Mouse (Mus musculus) right cerebral cortex, postnatal 14 days (tissue): ENCODE measurements around the gene Il18r1.

Experiments
- DNase-seq: peaks from one replicate; pipeline ENCODE4 v3.0.0; 2022

The Il18r1 gene

DNA sequence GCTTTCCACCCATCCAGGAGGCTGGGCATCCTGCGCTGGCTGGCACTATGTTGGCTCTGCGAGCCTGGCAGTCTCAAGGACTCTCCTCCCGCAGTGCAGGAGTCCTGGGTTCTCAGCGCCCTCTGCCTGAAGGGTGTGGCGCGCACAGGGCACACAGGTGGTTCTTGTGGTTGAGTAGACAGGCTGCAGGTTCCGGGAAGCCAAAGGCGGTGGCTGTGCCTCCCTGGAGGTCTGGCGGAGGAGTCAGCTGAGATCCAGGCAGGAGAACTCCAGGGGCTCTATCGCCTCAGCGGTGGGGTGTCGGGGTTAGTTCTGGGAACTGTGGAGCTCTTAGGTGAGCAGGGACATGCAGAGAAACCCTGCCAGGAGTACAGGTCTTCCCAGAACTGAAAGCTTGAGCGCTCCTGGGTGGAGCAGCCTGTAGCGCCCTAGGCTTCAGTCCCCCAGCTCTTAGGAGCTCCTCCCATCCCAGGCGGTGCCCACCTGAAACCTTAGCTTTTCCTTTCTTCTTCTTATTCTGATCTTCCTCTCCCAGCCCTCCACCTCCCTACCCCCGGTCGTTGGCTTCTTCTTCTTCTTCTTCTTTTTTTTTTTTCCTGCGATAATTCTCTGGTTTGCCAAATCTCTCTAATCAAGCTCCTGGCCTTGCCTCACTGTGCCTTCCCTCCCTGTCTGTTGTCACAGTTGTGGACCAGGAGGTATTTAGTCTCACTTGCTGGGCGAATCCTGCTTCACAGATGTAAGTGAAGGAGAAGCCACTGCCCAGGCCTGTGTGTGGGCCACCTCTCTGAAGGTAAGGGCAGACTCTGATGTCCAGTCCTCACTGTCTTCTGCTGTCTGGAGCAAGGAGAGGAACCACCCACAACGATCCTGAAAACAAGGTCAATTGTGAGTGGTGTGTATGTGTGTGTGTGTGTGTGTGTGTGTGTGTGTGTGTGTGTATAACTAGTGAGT, at the start of gene Il18r1:
Gene Il18r1, plus strand, starts transcription at position 76 of the 954 bp plus-strand sequence.
- no peak for DNase-seq

- no peak for DNase-seq
These were observed 48.3 kb upstream of the Il18r1 start for GRCm38 (mm10) chr1:40417034-40417433.

- DNase-seq, result no peak
These were observed 46.8 kb upstream of the Il18r1 start for GRCm38 (mm10) chr1:40418512-40418911.

- no peak for DNase-seq
These were observed 41.5 kb upstream of the Il18r1 start for GRCm38 (mm10) chr1:40423892-40424291.

DNA sequence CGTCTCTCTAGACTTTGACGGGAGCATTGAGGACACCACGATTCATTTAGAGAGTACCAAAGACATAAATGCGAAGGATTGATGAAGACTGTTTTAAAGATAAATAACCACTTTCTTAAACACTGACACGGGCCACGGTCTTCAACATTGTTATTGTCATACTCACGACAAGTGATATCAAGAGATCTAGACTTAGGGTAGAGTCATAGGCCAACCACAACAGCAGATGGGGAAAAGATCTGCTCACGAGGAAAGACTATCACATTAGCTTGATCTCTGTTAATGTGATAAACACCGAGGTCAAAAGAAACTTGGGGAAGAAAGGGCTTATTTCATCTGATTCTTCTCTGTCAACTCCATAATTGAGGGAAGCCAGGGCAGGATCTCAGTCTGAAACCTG, 38.1 kb upstream of the Il18r1 start:
- DNase-seq, result no peak

GRCm38 (mm10) chr1:40427901-40428300, 37.5 kb upstream of the Il18r1 start:
- no peak for DNase-seq

- no peak for DNase-seq
These were observed 36.3 kb upstream of the Il18r1 start, which contains the start of gene Il1rl1 for GRCm38 (mm10) chr1:40428910-40429675. Il1rl1 (plus strand) TSS chr1:40429570.

- no peak for DNase-seq
These were observed 35.1 kb upstream of the Il18r1 start for GRCm38 (mm10) chr1:40430143-40430834.

GRCm38 (mm10) chr1:40432169-40432568, 33.2 kb upstream of the Il18r1 start:
- DNase-seq, result no peak

GRCm38 (mm10) chr1:40435936-40436335, 29.4 kb upstream of the Il18r1 start:
- no peak for DNase-seq

- no peak for DNase-seq
These were observed 28.0 kb upstream of the Il18r1 start for GRCm38 (mm10) chr1:40437340-40437739.

- no peak for DNase-seq
These were observed 25.8 kb upstream of the Il18r1 start for GRCm38 (mm10) chr1:40439504-40439903.

DNA sequence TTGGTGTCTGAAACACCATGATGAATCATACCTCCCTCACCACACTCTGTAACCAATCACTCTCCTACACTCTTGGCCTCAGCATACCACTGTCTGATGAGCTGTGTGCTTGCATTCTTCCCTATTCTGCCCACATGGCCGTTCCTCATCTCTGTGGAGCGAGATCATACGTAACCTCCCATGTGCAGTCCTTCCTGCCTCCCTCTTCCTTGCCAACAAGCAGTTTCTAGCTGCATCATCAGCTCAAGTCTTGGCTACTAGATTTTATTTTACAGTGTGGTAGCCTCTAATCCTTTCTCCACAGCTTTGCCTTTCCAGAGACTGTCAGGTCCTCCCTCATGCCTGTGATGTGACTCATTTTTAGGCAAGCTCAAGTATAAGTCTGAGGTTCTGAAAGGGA, 20.6 kb upstream of the Il18r1 start:
- no peak for DNase-seq

GRCm38 (mm10) chr1:40467306-40467705, 2.0 kb downstream of the Il18r1 start:
- DNase-seq, result no peak

DNA sequence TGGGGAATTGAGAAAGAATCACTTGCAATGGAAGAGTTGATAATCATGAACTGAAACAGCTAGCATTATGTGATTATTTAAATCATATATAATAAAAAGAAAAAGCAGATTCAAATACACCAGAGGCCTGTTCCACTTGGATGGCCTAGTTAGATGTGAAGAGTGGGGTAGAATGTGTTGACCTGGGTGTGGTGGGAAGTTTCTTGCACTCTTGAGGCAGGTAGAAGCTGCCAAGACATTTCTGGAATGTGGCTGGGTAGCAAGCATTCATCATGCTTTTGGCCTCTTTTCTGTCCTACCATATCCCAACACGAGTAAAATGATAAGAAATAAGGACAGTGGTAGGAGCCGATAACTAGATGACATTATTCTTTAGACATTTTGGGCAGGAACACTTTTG, 3.5 kb downstream of the Il18r1 start:
- DNase-seq, result no peak

DNA sequence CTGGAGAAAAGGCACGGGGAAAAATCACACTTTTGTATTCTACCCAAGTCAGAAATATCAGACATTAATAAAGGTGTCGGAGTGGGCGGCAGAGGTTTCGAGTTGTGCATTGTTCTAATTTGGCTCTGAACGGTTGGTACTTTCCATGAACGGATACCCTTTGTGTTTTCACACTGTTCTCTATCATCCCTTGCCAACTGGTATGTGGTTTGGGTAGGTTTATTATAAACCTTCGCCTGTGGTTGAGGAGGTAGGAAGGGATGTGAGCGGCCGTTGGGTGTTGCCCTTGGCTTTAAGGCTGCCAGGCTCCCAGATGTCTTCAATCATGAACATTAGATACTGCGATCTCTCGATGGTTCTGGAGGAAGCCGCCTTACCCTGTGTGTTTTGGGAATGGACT, 4.5 kb downstream of the Il18r1 start:
- no peak for DNase-seq

DNA sequence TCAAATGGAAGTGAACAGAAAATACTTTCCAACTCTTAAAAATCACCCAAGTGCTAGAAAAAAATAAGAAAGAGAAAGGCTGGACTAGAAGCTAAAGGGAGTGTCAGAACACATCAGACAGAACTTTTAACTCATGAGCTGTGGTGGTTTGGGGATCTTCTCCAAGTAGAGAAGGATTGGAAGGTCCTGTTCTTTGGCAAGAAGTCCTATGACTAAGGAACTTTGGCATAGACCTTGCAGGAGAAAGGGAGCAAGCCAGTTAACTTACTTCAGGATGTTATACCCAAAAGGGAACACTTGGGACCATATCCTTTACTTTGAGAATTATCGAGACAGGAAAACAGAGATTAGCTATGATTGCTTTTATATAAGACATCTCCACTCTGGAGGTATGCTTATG, 7.0 kb downstream of the Il18r1 start:
- no peak for DNase-seq

GRCm38 (mm10) chr1:40473640-40474039, 8.3 kb downstream of the Il18r1 start:
- DNase-seq, result no peak

GRCm38 (mm10) chr1:40474336-40474735, 9.0 kb downstream of the Il18r1 start:
- DNase-seq, result no peak

GRCm38 (mm10) chr1:40475697-40476096, 10.3 kb downstream of the Il18r1 start:
- no peak for DNase-seq

DNA sequence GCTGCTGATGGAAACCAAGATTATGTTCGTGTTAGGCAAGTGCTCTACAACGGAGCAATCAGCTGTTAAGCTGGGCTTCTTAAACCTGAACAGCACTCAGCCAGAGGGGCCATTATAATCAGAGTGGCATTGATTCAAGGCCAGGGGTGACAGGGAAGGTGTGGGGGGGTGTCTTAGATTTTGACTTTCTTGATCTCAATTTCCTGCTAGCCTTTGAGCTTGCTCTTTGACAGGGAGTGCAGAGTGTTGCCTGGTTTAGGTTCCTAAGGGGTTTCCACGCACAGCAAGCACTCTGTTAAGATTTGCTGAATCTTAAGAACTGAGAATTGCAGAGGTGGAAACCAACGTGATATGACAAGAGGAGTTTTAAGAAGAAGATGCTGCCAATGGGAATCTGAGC, 11.4 kb downstream of the Il18r1 start:
- no peak for DNase-seq

- DNase-seq, result no peak
These were observed 14.2 kb downstream of the Il18r1 start for GRCm38 (mm10) chr1:40479505-40479923.

DNA sequence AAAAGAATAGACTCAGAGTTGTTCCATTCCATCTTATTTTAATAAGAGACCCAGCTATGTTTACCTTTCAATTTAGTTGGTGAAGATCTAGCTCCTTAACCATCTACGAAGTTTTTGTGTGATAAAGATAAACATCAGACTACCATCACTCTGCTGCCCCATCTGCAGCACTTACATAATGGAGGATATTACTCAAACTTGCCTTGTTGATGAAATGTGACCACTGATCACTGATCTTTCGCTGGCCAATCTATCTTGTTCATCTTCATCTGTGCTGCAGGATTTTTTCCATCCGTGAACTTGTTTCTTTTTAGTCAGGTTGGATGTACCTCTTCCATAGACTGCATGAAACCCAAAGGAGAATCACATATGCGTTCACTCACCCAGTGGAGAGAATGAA, 29.2 kb downstream of the Il18r1 start:
- DNase-seq, result no peak
